Mouse (Mus musculus) kidney, postnatal 0 days (tissue): Measurements from ENCODE around the gene Timd4. TPM values are rescaled to one million over a fixed set of nuclear protein-coding genes. Genes with fewer than 3 reads are reported as not detected.
A peak's percentile ranks its signal among the peaks of the same experiment; 100 is the strongest.

Source experiments
- ATAC-seq: fragments of 200-750 bp; cut with Nextera tagmentation; replicated peaks from 2 replicates; pipeline ENCODE4 v1.8.0; 2017; ENCODE audit warnings: low read depth, moderate number of reproducible peaks, moderate TSS enrichment, moderate library complexity; ENCODE audit not compliant: low FRiP score
- DNase-seq: peaks from one replicate; pipeline ENCODE4 v3.0.0-alpha.2; 2016; ENCODE audit warnings: low spot score
- H3K27ac ChIP-seq: fragments of 300-500 bp; sonication (generic); 2 replicates; pipeline ENCODE4 v1.5.1; 2014; ENCODE audit warnings: mild to moderate bottlenecking
- H3K27me3 ChIP-seq: fragments of 300-500 bp; sonication (generic); 2 replicates; pipeline ENCODE4 v1.6.1; 2014; ENCODE audit warnings: low read length, mixed read lengths; ENCODE audit not compliant: insufficient read depth
- H3K36me3 ChIP-seq: fragments of 300-500 bp; sonication (generic); 2 replicates; pipeline ENCODE4 v1.6.1; 2014; ENCODE audit warnings: low read length, mixed read lengths; ENCODE audit not compliant: insufficient read depth
- H3K4me1 ChIP-seq: fragments of 300-500 bp; sonication (generic); replicated peaks from 2 replicates; pipeline ENCODE4 v1.6.1; 2014; ENCODE audit warnings: antibody characterized with exemption, low read length, mixed read lengths; ENCODE audit not compliant: insufficient read depth
- H3K4me2 ChIP-seq: fragments of 300-500 bp; sonication (generic); 2 replicates; pipeline ENCODE4 v1.6.1; 2014; ENCODE audit warnings: mild to moderate bottlenecking, low read length, moderate library complexity, mixed read lengths
- H3K4me3 ChIP-seq: fragments of 300-500 bp; sonication (generic); replicated peaks from 2 replicates; pipeline ENCODE4 v1.5.1; 2014; ENCODE audit warnings: low read depth, low read length
- H3K9ac ChIP-seq: fragments of 300-500 bp; sonication (generic); 2 replicates; pipeline ENCODE4 v1.6.1; 2014; ENCODE audit warnings: low read depth, low read length
- H3K9me3 ChIP-seq: fragments of 300-500 bp; sonication (generic); replicated peaks from 2 replicates; pipeline ENCODE4 v1.6.1; 2016; ENCODE audit warnings: low read length, inconsistent platforms, mixed read lengths
- CTCF ChIP-seq: IDR thresholded peaks from 2 replicates; pipeline ENCODE4 v1.5.1; 2016; ENCODE audit warnings: antibody characterized with exemption, low read depth, mild to moderate bottlenecking, moderate library complexity
- WGBS: fragments of 180-500 bp; shearing (Covaris S2); extraction: QIAGEN DNeasy Blood & Tissue Kit; methylation state at CpG from one replicate; pipeline ENCODE4 v1.1.7; 2014; 5-methylcytosine and 5-hydroxymethylcytosine counted together
- polyA plus RNA-seq: library from polyadenylated mRNA; unstranded; fragments of >200 nt; fragmentation: Nextera tagmentation; extraction: Ambion mirVana; gene quantifications from 2 replicates; pipeline ENCODE4 v1.2.1, GENCODE M21; 2015

The Timd4 gene
- polyA plus RNA-seq: 0.11 and 0.40 TPM in 2 replicates

GRCm38 (mm10) chr11:46810511-46810910 is at the start of gene Timd4:
Gene Timd4, plus strand, starts transcription at chr11:46810800.
- WGBS: 85% methylated on average over 5 of the region's 5 CpGs
- no peak within 1 kb of the TSS for H3K4me3 ChIP-seq
- no peak within 1 kb of the TSS for H3K9ac ChIP-seq
- no peaks in the 10 kb centered on the region for H3K36me3 ChIP-seq
- no peaks in the 10 kb centered on the region for H3K4me1 ChIP-seq
- no peak for TF ChIP-seq CTCF
- no peaks in the 10 kb centered on the region for H3K27me3 ChIP-seq
- no peaks in the 10 kb centered on the region for H3K9me3 ChIP-seq
- H3K27ac ChIP-seq: no peak within 1 kb of the TSS
- no peak for ATAC-seq
- H3K4me2 ChIP-seq: no peak within 1 kb of the TSS
- no peak for DNase-seq

DNA sequence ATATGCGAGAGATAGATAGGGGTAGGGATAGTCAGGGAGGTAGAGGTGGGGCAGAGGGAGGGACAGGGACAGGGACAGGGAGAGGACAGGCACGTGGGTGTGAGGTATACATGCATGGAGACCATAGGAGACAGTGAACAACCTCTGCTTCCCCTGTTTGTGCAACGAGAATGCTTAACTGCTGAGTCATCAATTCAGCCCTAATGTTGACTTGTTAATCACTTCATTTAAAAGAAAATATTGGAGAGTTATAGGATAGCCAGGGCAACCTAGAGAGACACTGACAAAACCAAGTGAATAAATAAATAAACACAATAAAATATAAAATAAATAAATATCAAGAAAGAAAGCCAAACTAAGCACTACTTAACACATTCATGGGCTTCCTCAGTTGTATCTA is 33.7 kb upstream of the Timd4 start:
- no peak for TF ChIP-seq CTCF
- Histone ChIP-seq H3K9me3 (no peaks in the 10 kb centered on the region), H3K27ac (no peak overlapping the region), H3K9ac (no peak overlapping the region), H3K4me3 (no peak overlapping the region), H3K36me3 (no peaks in the 10 kb centered on the region), H3K4me1 (no peaks in the 10 kb centered on the region), H3K4me2 (no peak overlapping the region), H3K27me3 (no peaks in the 10 kb centered on the region)
- 66% methylated on average over 3 of the region's 3 CpGs for WGBS
- ATAC-seq (no peak), DNase-seq (no peak)

- 76% methylated on average over 2 of the region's 2 CpGs for WGBS
- TF ChIP-seq CTCF: peak; percentile 55
- Histone ChIP-seq H3K27me3 (no peaks in the 10 kb centered on the region), H3K4me1 (no peaks in the 10 kb centered on the region), H3K4me2 (no peak overlapping the region), H3K36me3 (no peaks in the 10 kb centered on the region), H3K9ac (no peak overlapping the region), H3K4me3 (no peak overlapping the region), H3K27ac (no peak overlapping the region), H3K9me3 (no peaks in the 10 kb centered on the region)
- peak; percentile 17 for DNase-seq
- no peak for ATAC-seq
These were observed 30.8 kb upstream of the Timd4 start for GRCm38 (mm10) chr11:46779811-46780210.

- H3K9ac ChIP-seq: no peak overlapping the region
- no peaks in the 10 kb centered on the region for H3K36me3 ChIP-seq
- no peaks in the 10 kb centered on the region for H3K4me1 ChIP-seq
- H3K27me3 ChIP-seq: no peaks in the 10 kb centered on the region
- TF ChIP-seq CTCF: no peak
- no peak overlapping the region for H3K27ac ChIP-seq
- ATAC-seq: no peak
- WGBS: 73% methylated on average over 2 of the region's 2 CpGs
- no peaks in the 10 kb centered on the region for H3K9me3 ChIP-seq
- H3K4me2 ChIP-seq: no peak overlapping the region
- H3K4me3 ChIP-seq: no peak overlapping the region
- no peak for DNase-seq
These were observed 6.2 kb upstream of the Timd4 start for GRCm38 (mm10) chr11:46804440-46804839.

DNA sequence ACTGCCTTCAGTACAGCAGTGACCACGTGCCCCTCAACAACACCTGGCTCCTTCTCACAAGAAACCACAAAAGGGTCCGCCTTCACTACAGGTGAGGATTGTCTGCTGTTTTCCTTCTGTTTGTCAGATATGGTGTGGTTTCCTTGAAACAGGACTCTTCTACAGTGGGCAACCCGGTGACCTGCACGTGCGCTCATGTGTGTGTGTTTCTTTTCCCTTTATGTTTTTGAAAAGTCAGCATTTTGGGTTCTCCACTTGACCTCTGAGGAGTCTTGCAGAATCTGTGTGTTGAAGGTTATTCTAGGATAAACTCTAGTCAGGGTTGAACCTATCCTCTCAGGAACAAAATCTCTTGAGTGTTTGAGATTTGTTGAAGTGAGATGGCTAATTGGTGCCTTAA is 7.1 kb downstream of the Timd4 start:
- TF ChIP-seq CTCF: no peak
- DNase-seq: no peak
- H3K4me1 ChIP-seq: no peaks in the 10 kb centered on the region

GRCm38 (mm10) chr11:46819930-46820329 is 9.3 kb downstream of the Timd4 start:
- no peak overlapping the region for H3K4me3 ChIP-seq
- WGBS: 40% methylated on average over 4 of the region's 4 CpGs

More for the DNA sequence above, 7.1 kb downstream of the Timd4 start:
- Histone ChIP-seq H3K27ac (no peak overlapping the region), H3K9ac (no peak overlapping the region), H3K9me3 (no peaks in the 10 kb centered on the region), H3K4me2 (no peak overlapping the region), H3K27me3 (no peaks in the 10 kb centered on the region), H3K36me3 (no peaks in the 10 kb centered on the region), H3K4me3 (no peak overlapping the region)
- ATAC-seq: no peak
- 82% methylated on average over 5 of the region's 5 CpGs for WGBS

GRCm38 (mm10) chr11:46830348-46830747 is 19.7 kb downstream of the Timd4 start:
- no peak overlapping the region for H3K9ac ChIP-seq
- no peak overlapping the region for H3K4me2 ChIP-seq
- no peaks in the 10 kb centered on the region for H3K27me3 ChIP-seq
- no peak overlapping the region for H3K27ac ChIP-seq
- H3K9me3 ChIP-seq: no peaks in the 10 kb centered on the region
- H3K4me1 ChIP-seq: no peaks in the 10 kb centered on the region
- H3K4me3 ChIP-seq: no peak overlapping the region
- H3K36me3 ChIP-seq: no peaks in the 10 kb centered on the region
- TF ChIP-seq CTCF: no peak
- DNase-seq: no peak
- ATAC-seq: no peak
- WGBS: 57% methylated on average over 2 of the region's 2 CpGs

More at GRCm38 (mm10) chr11:46819930-46820329, 9.3 kb downstream of the Timd4 start:
- H3K27me3 ChIP-seq: no peaks in the 10 kb centered on the region
- TF ChIP-seq CTCF: no peak
- H3K9me3 ChIP-seq: no peaks in the 10 kb centered on the region
- no peak for DNase-seq
- no peaks in the 10 kb centered on the region for H3K36me3 ChIP-seq
- no peak overlapping the region for H3K9ac ChIP-seq
- no peaks in the 10 kb centered on the region for H3K4me1 ChIP-seq
- H3K27ac ChIP-seq: no peak overlapping the region
- no peak overlapping the region for H3K4me2 ChIP-seq
- no peak for ATAC-seq
